Mouse (Mus musculus): ENCODE measurements around the gene Kcnh4.

- TF ChIP-seq CTCF (IDR thresholded peaks at IDR 0.05; ENCODE audit: borderline replicate concordance, insufficient read depth, low read depth, low read length), result no peak
- TF ChIP-seq POLR2A (IDR thresholded peaks at IDR 0.05; ENCODE audit: borderline replicate concordance, insufficient read depth, low read length), result no peak
Measured at GRCm38 (mm10) chr11:100705095-100705747, 54.5 kb downstream of the Kcnh4 start.
